Mouse (Mus musculus) ovary, adult 10 weeks (tissue): ENCODE data around the gene Gm43720. TPM values are rescaled to one million over a fixed set of nuclear protein-coding genes. Genes with fewer than 3 reads are reported as not detected.

Experiments used
- polyA plus RNA-seq: library from polyadenylated mRNA; stranded (reverse); fragments of 350-450 nt; fragmentation: Illumina TruSeq; extraction: RNeasy Lipid Tissue Mini Kit (QIAGEN cat#74804); gene quantifications from one replicate; pipeline ENCODE4 v1.2.3, GENCODE M21; 2014

The Gm43720 gene
- polyA plus RNA-seq = not detected

GRCm38 (mm10) chr5:138279585-138280424, at the start of gene Gm43720, which contains the start of the genes Gpc2 and Stag3:
Gene Gm43720, minus strand, starts transcription at chr5:138279958.
Gene Gpc2, minus strand, starts transcription at chr5:138280005.
Gene Stag3, plus strand, starts transcription at chr5:138280240.

GRCm38 (mm10) chr5:138272409-138272923, 7.3 kb downstream of the Gm43720 start, which contains the start of gene Gal3st4:
Gene Gal3st4, minus strand, starts transcription at chr5:138272840.

GRCm38 (mm10) chr5:138263260-138264206, 16.2 kb downstream of the Gm43720 start, which contains the start of gene BC037034:
Gene BC037034, minus strand, starts transcription at chr5:138264033.

GRCm38 (mm10) chr5:138255353-138256093, 24.2 kb downstream of the Gm43720 start, which contains the start of gene Lamtor4:
Gene Lamtor4, plus strand, starts transcription at chr5:138255482.

DNA sequence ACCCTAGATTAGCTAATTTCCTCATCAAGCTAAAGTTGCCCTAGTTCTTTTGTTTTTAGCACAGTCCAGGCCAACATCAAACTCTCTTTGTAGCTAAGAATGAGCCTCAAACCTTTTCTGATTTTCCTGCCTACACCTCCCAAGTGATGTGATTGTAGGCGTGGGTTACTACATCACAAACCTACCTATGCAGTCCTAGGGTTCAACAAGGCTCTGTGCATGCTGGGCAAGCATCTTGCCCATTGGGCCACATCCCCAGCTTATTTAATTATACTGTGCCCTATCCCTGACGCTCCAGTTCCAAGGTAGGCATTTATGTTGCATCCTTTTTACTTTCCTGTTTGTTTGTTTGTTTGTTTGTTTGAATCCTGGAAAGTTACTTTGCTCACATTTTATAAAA, 54.1 kb downstream of the Gm43720 start, which contains the start of gene Nxpe5:
Nxpe5 (plus strand) TSS at position 199 of the 400 bp plus-strand sequence.

Other genes starting within 250 kb of the Gm43720 start
- gene Smok3c, start 226.8 kb downstream of the Gm43720 start, polyA plus RNA-seq = not detected
- 67.3 TPM for gene Zkscan1, start 194.9 kb downstream of the Gm43720 start, polyA plus RNA-seq
- 20.4 TPM for gene Zscan21, start 163.1 kb downstream of the Gm43720 start, polyA plus RNA-seq
- gene Zfp113, start 124.2 kb downstream of the Gm43720 start, polyA plus RNA-seq = 36.9 TPM
- 66.2 TPM for gene Cops6, start 118.9 kb downstream of the Gm43720 start, polyA plus RNA-seq
- 4.1 TPM for gene Ap4m1, start 108.0 kb downstream of the Gm43720 start, polyA plus RNA-seq
- gene Mcm7, start 107.5 kb downstream of the Gm43720 start, polyA plus RNA-seq = 28.4 TPM
- gene Taf6, start 92.5 kb downstream of the Gm43720 start, polyA plus RNA-seq = 3.8 TPM
- 35.7 TPM for gene Cnpy4, start 92.5 kb downstream of the Gm43720 start, polyA plus RNA-seq
- 0.48 TPM for gene Mblac1, start 85.6 kb downstream of the Gm43720 start, polyA plus RNA-seq
- gene Nxpe5, start 54.1 kb downstream of the Gm43720 start, polyA plus RNA-seq = 0.54 TPM
- not detected for gene Lamtor4, start 24.5 kb downstream of the Gm43720 start, polyA plus RNA-seq
- 0.51 TPM for gene BC037034, start 15.9 kb downstream of the Gm43720 start, polyA plus RNA-seq
- 0.54 TPM for gene Gal3st4, start 7.1 kb downstream of the Gm43720 start, polyA plus RNA-seq
- 1.1 TPM for gene Gpc2, start within 50 bp of the Gm43720 start, polyA plus RNA-seq
- 0.68 TPM for gene Stag3, start 282 bp upstream of the Gm43720 start, polyA plus RNA-seq
- gene Pvrig, start 62.0 kb upstream of the Gm43720 start, polyA plus RNA-seq = not detected
- 44.3 TPM for gene Zfp157, start 161.5 kb upstream of the Gm43720 start, polyA plus RNA-seq